Mouse (Mus musculus) bone marrow macrophage, adult 2 months (primary cell): ENCODE data around the gene 1700025G04Rik.

Experiments used
- CTCF ChIP-seq: IDR thresholded peaks from 2 replicates; pipeline ENCODE4 v1.5.1; 2012; ENCODE audit warnings: low read depth, mild to moderate bottlenecking, low read length, moderate library complexity
- POLR2A ChIP-seq: IDR thresholded peaks from 2 replicates; pipeline ENCODE4 v1.6.1; 2012; ENCODE audit warnings: mild to moderate bottlenecking, low read depth, low read length, borderline replicate concordance

GRCm38 (mm10) chr1:151990615-151991014 lies 99.3 kb downstream of the 1700025G04Rik start:
- TF ChIP-seq CTCF: no peak
- no peak for TF ChIP-seq POLR2A
